Mouse (Mus musculus): ENCODE data around the gene Ppp4r1. TPM values are rescaled to one million over a fixed set of nuclear protein-coding genes. Genes with fewer than 3 reads are reported as not detected.

Ppp4r1 gene
- polyA plus RNA-seq, 1 experiment, result 28.6 TPM

DNA sequence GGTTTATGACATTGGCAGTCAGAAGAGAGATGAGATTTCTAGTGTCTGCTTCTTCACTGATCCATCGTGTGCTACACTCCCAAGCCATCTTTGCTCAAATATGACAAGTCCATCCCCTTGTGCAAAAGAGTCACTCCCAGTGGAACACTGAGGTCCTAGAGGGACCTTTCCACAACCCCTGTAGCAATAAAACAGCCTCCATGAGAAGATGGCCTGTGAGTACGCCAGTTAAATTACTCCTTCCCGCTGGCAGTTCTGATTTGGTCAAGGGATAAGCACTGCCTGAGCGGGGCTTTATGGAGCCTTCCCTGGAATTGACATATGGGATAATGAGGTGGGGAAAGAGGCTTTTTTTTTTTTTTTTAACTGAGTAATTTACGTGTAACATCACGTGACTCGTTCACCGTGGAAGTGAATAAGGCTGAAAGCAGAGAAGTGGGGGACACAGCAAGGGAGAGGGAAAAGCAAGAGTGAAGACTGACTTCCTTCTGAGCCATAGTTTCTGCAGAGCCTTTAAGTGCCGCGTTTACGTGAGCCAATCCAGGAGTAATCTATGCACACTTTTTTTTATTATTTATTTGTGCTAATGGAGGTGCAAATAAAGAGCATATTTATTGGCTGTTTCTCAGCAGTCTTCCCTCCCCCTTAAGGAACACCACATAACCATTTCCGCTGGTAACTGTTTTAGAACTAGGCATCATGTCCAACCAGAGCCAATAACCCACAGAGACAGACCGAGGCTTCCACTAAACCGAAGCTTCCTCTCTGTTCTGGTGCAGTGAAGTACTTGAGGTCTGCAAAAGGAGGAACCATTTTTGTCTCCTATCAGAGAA lies 103.5 kb downstream of the Ppp4r1 start, which contains the start of gene Ralbp1:
Ralbp1 (minus strand) TSS at position 102 of the 833 bp plus-strand sequence.
- no peak for TF ChIP-seq POLR2A (IDR thresholded peaks at IDR 0.05; ENCODE audit: borderline replicate concordance, control insufficient read depth, low read depth, low read length)
- no peak for TF ChIP-seq CTCF (IDR thresholded peaks at IDR 0.05; ENCODE audit: control insufficient read depth, insufficient read depth, low read length)
- peak within 1 kb of the TSS; percentile 89 for H3K4me3 ChIP-seq (replicated peaks; ENCODE audit: control insufficient read depth, low read depth, low read length)

DNA sequence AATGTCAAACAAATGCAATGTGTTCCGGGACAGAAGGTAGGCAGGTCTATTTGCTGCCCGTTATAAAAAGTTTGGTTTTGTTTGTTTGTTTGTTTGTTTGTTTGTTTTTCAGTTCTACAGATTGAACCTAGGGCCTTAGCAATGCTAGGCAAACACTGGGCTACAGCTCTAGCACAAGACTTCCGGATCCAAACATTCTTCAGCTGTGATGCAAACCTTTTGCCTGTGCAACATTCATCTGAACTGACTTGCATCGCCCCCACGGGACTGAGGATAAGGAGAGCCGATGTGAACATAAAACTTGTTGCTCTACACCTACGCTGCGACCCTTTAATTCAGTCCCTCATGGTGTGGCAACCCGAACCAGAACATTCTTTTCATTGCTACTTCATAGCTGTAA lies 104.2 kb downstream of the Ppp4r1 start:
- Histone ChIP-seq H3K4me3 (replicated peaks; ENCODE audit: control insufficient read depth, low read depth, low read length) (peak overlapping the region; percentile 20), H3K4me1 (ENCODE audit: control insufficient read depth, insufficient read depth, low read length) (peaks cover 3% of the 10 kb centered on the region), H3K27ac (ENCODE audit: control insufficient read depth, insufficient read depth, low read depth, low read length, poor library complexity) (peak overlapping the region; percentile 50; the same call in 1 of the 2 replicates)
- WGBS, result 42% methylated on average over 9 of the region's 9 CpGs
- no peak for TF ChIP-seq POLR2A (IDR thresholded peaks at IDR 0.05; ENCODE audit: borderline replicate concordance, control insufficient read depth, low read depth, low read length)
- TF ChIP-seq CTCF (IDR thresholded peaks at IDR 0.05; ENCODE audit: control insufficient read depth, insufficient read depth, low read length), result no peak

More for the DNA sequence above, 103.5 kb downstream of the Ppp4r1 start, which contains the start of gene Ralbp1:
- WGBS, result 1% methylated on average over 14 of the region's 14 CpGs
- peaks cover 3% of the 10 kb centered on the region for H3K4me1 ChIP-seq (ENCODE audit: control insufficient read depth, insufficient read depth, low read length)
- peak within 1 kb of the TSS; percentile 98 for H3K27ac ChIP-seq (ENCODE audit: control insufficient read depth, insufficient read depth, low read depth, low read length, poor library complexity)

DNA sequence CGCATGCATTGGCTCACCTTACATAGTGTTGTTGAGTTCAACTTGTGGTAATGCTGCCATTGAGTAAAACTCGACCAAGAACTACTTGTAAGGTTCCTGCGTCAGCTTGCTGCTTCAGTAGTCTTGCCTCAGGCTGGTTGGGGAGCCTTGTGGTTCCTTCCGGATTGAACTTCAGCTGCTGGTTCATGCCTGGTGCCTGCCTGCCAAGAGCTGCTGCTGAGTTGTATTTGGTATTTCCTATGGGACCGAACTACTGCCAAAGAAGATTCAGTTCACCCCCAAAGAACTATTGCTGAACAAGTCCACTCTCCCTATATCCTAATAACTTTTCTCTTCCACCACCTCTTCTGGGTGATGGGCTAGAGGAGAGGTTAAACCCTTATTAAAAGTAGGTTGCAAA lies 107.1 kb downstream of the Ppp4r1 start:
- H3K4me1 ChIP-seq (ENCODE audit: control insufficient read depth, insufficient read depth, low read length), result peaks cover 1% of the 10 kb centered on the region; the same call in 1 of the 2 replicates
- H3K4me3 ChIP-seq (replicated peaks; ENCODE audit: control insufficient read depth, low read depth, low read length), result no peak overlapping the region
- TF ChIP-seq CTCF (IDR thresholded peaks at IDR 0.05; ENCODE audit: control insufficient read depth, insufficient read depth, low read length), result no peak
- TF ChIP-seq POLR2A (IDR thresholded peaks at IDR 0.05; ENCODE audit: borderline replicate concordance, control insufficient read depth, low read depth, low read length), result no peak
- 82% methylated on average over 5 of the region's 5 CpGs for WGBS
- no peak overlapping the region for H3K27ac ChIP-seq (ENCODE audit: control insufficient read depth, insufficient read depth, low read depth, low read length, poor library complexity)

Other genes starting within 250 kb of the Ppp4r1 start
- not detected in 2 replicates for gene Tmem232, start 241.8 kb upstream of the Ppp4r1 start, polyA plus RNA-seq (2011; ENCODE audit: insufficient read depth, insufficient read length, low replicate concordance, missing spikeins)
- gene Vapa, start 169.0 kb upstream of the Ppp4r1 start, polyA plus RNA-seq (2011; ENCODE audit: insufficient read depth, insufficient read length, low replicate concordance, missing spikeins), result 30.7 and 60.4 TPM in 2 replicates
- gene Txndc2, start 140.4 kb upstream of the Ppp4r1 start, polyA plus RNA-seq (2011; ENCODE audit: insufficient read depth, insufficient read length, low replicate concordance, missing spikeins), result not detected in 2 replicates
- gene Rab31, start 9.8 kb upstream of the Ppp4r1 start, polyA plus RNA-seq (2011; ENCODE audit: insufficient read depth, insufficient read length, low replicate concordance, missing spikeins), result 6.8 and 18.0 TPM in 2 replicates
- gene Ralbp1, start 103.2 kb downstream of the Ppp4r1 start, polyA plus RNA-seq (2011; ENCODE audit: insufficient read depth, insufficient read length, low replicate concordance, missing spikeins), result 16.1 and 27.0 TPM in 2 replicates
- gene Twsg1, start 168.7 kb downstream of the Ppp4r1 start, polyA plus RNA-seq (2011; ENCODE audit: insufficient read depth, insufficient read length, low replicate concordance, missing spikeins), result 5.1 and 8.8 TPM in 2 replicates

Measured in bone marrow, adult 2 months (tissue).